Mouse (Mus musculus): ENCODE data around the gene Cntn2. TPM values are rescaled to one million over a fixed set of nuclear protein-coding genes. Genes with fewer than 3 reads are reported as not detected.

Cntn2 gene
- total and polyA plus RNA-seq, 2 experiments from 2014 or later, result 17.7 to 84.0 TPM

- Histone ChIP-seq H3K36me3 (ENCODE audit: insufficient read depth, low read length) (peaks cover 3% of the 10 kb centered on the region; the same call in 1 of the 2 replicates), H3K4me1 (ENCODE audit: insufficient read depth, low read length) (peaks cover 15% of the 10 kb centered on the region), H3K4me3 (ENCODE audit: low read length) (no peak overlapping the region), H3K4me2 (ENCODE audit: low read depth, low read length) (no peak overlapping the region), H3K9ac (replicated peaks; ENCODE audit: low read length) (no peak overlapping the region), H3K27ac (peak overlapping the region; percentile 68; the same call in 1 of the 2 replicates), H3K27me3 (ENCODE audit: insufficient read depth, low read length) (no peaks in the 10 kb centered on the region), H3K9me3 (ENCODE audit: low read length) (no peaks in the 10 kb centered on the region)
- peak; percentile 39 for DNase-seq (ENCODE audit: low spot score)
- no peak for TF ChIP-seq CTCF (IDR thresholded peaks at IDR 0.05; ENCODE audit: low read depth)
- WGBS, result 16% methylated on average over 14 of the region's 14 CpGs
- ATAC-seq, result peak; percentile 60
Observed at GRCm38 (mm10) chr1:132581845-132582839, 39.1 kb upstream of the Cntn2 start.

GRCm38 (mm10) chr1:132580063-132580462 lies 37.0 kb upstream of the Cntn2 start:
- Histone ChIP-seq H3K4me2 (ENCODE audit: low read depth, low read length) (no peak overlapping the region), H3K4me1 (ENCODE audit: insufficient read depth, low read length) (peaks cover 12% of the 10 kb centered on the region; the same call in 1 of the 2 replicates), H3K9me3 (ENCODE audit: low read length) (no peaks in the 10 kb centered on the region), H3K27me3 (ENCODE audit: insufficient read depth, low read length) (no peaks in the 10 kb centered on the region), H3K27ac (no peak overlapping the region), H3K9ac (replicated peaks; ENCODE audit: low read length) (no peak overlapping the region), H3K36me3 (ENCODE audit: insufficient read depth, low read length) (peaks cover 3% of the 10 kb centered on the region; the same call in 1 of the 2 replicates), H3K4me3 (ENCODE audit: low read length) (no peak overlapping the region)
- DNase-seq (ENCODE audit: low spot score), result no peak
- 89% methylated on average over 7 of the region's 7 CpGs for WGBS
- no peak for ATAC-seq
- TF ChIP-seq CTCF (IDR thresholded peaks at IDR 0.05; ENCODE audit: low read depth), result no peak

- Histone ChIP-seq H3K27ac (no peak overlapping the region), H3K4me2 (ENCODE audit: low read depth, low read length) (no peak overlapping the region), H3K4me1 (ENCODE audit: insufficient read depth, low read length) (0 out of 2 replicates have a peak, but pooled peaks cover 3% of the 10 kb centered on the region), H3K4me3 (ENCODE audit: low read length) (no peak overlapping the region), H3K9me3 (ENCODE audit: low read length) (no peaks in the 10 kb centered on the region), H3K27me3 (ENCODE audit: insufficient read depth, low read length) (no peaks in the 10 kb centered on the region), H3K36me3 (ENCODE audit: insufficient read depth, low read length) (no peaks in the 10 kb centered on the region; the same call in 1 of the 2 replicates), H3K9ac (replicated peaks; ENCODE audit: low read length) (no peak overlapping the region)
- no peak for TF ChIP-seq CTCF (IDR thresholded peaks at IDR 0.05; ENCODE audit: low read depth)
- DNase-seq (ENCODE audit: low spot score) (no peak), ATAC-seq (no peak)
- WGBS, result 94% methylated on average over 8 of the region's 8 CpGs
Observed at GRCm38 (mm10) chr1:132576845-132577244, 33.8 kb upstream of the Cntn2 start.

GRCm38 (mm10) chr1:132572851-132573250 lies 29.8 kb upstream of the Cntn2 start:
- no peak for DNase-seq (ENCODE audit: low spot score)
- H3K27ac ChIP-seq, result no peak overlapping the region
- no peaks in the 10 kb centered on the region for H3K9me3 ChIP-seq (ENCODE audit: low read length)
- H3K4me3 ChIP-seq (ENCODE audit: low read length), result no peak overlapping the region
- TF ChIP-seq CTCF (IDR thresholded peaks at IDR 0.05; ENCODE audit: low read depth), result no peak
- ATAC-seq, result no peak
- H3K4me2 ChIP-seq (ENCODE audit: low read depth, low read length), result no peak overlapping the region
- no peaks in the 10 kb centered on the region for H3K27me3 ChIP-seq (ENCODE audit: insufficient read depth, low read length)
- 83% methylated on average over 7 of the region's 7 CpGs for WGBS
- 0 out of 2 replicates have a peak, but pooled peaks cover 10% of the 10 kb centered on the region for H3K4me1 ChIP-seq (ENCODE audit: insufficient read depth, low read length)
- no peak overlapping the region for H3K9ac ChIP-seq (replicated peaks; ENCODE audit: low read length)
- no peaks in the 10 kb centered on the region; the same call in 1 of the 2 replicates for H3K36me3 ChIP-seq (ENCODE audit: insufficient read depth, low read length)

- no peak for ATAC-seq
Observed at GRCm38 (mm10) chr1:132571613-132572012, 28.6 kb upstream of the Cntn2 start.

GRCm38 (mm10) chr1:132570906-132571305 lies 27.9 kb upstream of the Cntn2 start:
- WGBS, result 77% methylated on average over 8 of the region's 8 CpGs
- no peak overlapping the region for H3K4me2 ChIP-seq (ENCODE audit: low read depth, low read length)
- H3K36me3 ChIP-seq (ENCODE audit: insufficient read depth, low read length), result no peaks in the 10 kb centered on the region
- H3K9ac ChIP-seq (replicated peaks; ENCODE audit: low read length), result no peak overlapping the region
- ATAC-seq (no peak), DNase-seq (ENCODE audit: low spot score) (peak; percentile 25)
- TF ChIP-seq CTCF (IDR thresholded peaks at IDR 0.05; ENCODE audit: low read depth), result no peak
- 0 out of 2 replicates have a peak, but pooled peaks cover 10% of the 10 kb centered on the region for H3K4me1 ChIP-seq (ENCODE audit: insufficient read depth, low read length)
- H3K4me3 ChIP-seq (ENCODE audit: low read length), result no peak overlapping the region
- peak overlapping the region; percentile 70 for H3K27ac ChIP-seq
- no peaks in the 10 kb centered on the region for H3K27me3 ChIP-seq (ENCODE audit: insufficient read depth, low read length)
- no peaks in the 10 kb centered on the region for H3K9me3 ChIP-seq (ENCODE audit: low read length)

More at GRCm38 (mm10) chr1:132571613-132572012, 28.6 kb upstream of the Cntn2 start:
- no peak for DNase-seq (ENCODE audit: low spot score)
- Histone ChIP-seq H3K36me3 (ENCODE audit: insufficient read depth, low read length) (no peaks in the 10 kb centered on the region), H3K27me3 (ENCODE audit: insufficient read depth, low read length) (no peaks in the 10 kb centered on the region), H3K9me3 (ENCODE audit: low read length) (no peaks in the 10 kb centered on the region), H3K4me1 (ENCODE audit: insufficient read depth, low read length) (0 out of 2 replicates have a peak, but pooled peaks cover 10% of the 10 kb centered on the region), H3K27ac (no peak overlapping the region), H3K4me3 (ENCODE audit: low read length) (no peak overlapping the region), H3K9ac (replicated peaks; ENCODE audit: low read length) (no peak overlapping the region), H3K4me2 (ENCODE audit: low read depth, low read length) (no peak overlapping the region)
- no peak for TF ChIP-seq CTCF (IDR thresholded peaks at IDR 0.05; ENCODE audit: low read depth)
- WGBS, result 96% methylated on average over 1 of the region's 1 CpGs

Data from hindbrain, postnatal 0 days (tissue).